Mouse (Mus musculus) forebrain, embryonic 11.5 days (tissue): ENCODE data around the gene Rwdd2a. TPM values are rescaled to one million over a fixed set of nuclear protein-coding genes. Genes with fewer than 3 reads are reported as not detected.

ENCODE experiments used
- ATAC-seq: fragments of 200-750 bp; cut with Nextera tagmentation; replicated peaks from 2 replicates; pipeline ENCODE4 v1.8.0; 2017; ENCODE audit warnings: moderate TSS enrichment; ENCODE audit not compliant: low FRiP score
- DNase-seq: peaks from one replicate; pipeline ENCODE4 v3.0.0-alpha.2; 2017; ENCODE audit warnings: low spot score
- H3K27ac ChIP-seq: fragments of 300-500 bp; sonication (generic); 2 replicates; pipeline ENCODE4 v1.5.1; 2014; ENCODE audit warnings: low read depth, low read length
- H3K27me3 ChIP-seq: fragments of 300-500 bp; sonication (generic); 2 replicates; pipeline ENCODE4 v1.6.1; 2014; ENCODE audit warnings: mild to moderate bottlenecking, low read length, mixed read lengths; ENCODE audit not compliant: control insufficient read depth, insufficient read depth
- H3K36me3 ChIP-seq: fragments of 300-500 bp; sonication (generic); 2 replicates; pipeline ENCODE4 v1.6.1; 2014; ENCODE audit warnings: mild to moderate bottlenecking, low read length, moderate library complexity, mixed read lengths; ENCODE audit not compliant: control insufficient read depth, insufficient read depth
- H3K4me1 ChIP-seq: fragments of 300-500 bp; sonication (generic); replicated peaks from 2 replicates; pipeline ENCODE4 v1.6.1; 2014; ENCODE audit warnings: low read length, mixed read lengths; ENCODE audit not compliant: control insufficient read depth, insufficient read depth
- H3K4me2 ChIP-seq: fragments of 300-500 bp; sonication (generic); 2 replicates; pipeline ENCODE4 v1.6.1; 2014; ENCODE audit warnings: low read depth, mild to moderate bottlenecking, low read length, moderate library complexity, mixed read lengths; ENCODE audit not compliant: severe bottlenecking
- H3K4me3 ChIP-seq: fragments of 300-500 bp; sonication (generic); 2 replicates; pipeline ENCODE4 v1.5.1; 2014; ENCODE audit warnings: low read depth, low read length
- H3K9ac ChIP-seq: fragments of 300-500 bp; sonication (generic); 2 replicates; pipeline ENCODE4 v1.6.1; 2014; ENCODE audit warnings: low read length
- H3K9me3 ChIP-seq: fragments of 300-500 bp; sonication (generic); 2 replicates; pipeline ENCODE4 v1.6.1; 2016; ENCODE audit warnings: low read length, mixed read lengths; ENCODE audit not compliant: control insufficient read depth
- WGBS: fragments of 180-500 bp; shearing (Covaris S2); extraction: QIAGEN DNeasy Blood & Tissue Kit; methylation state at CpG from one replicate; pipeline ENCODE4 v1.1.7; 2014; 5-methylcytosine and 5-hydroxymethylcytosine counted together
- polyA plus RNA-seq: library from polyadenylated mRNA; unstranded; fragments of >200 nt; fragmentation: Nextera tagmentation; extraction: Ambion mirVana; gene quantifications from 2 replicates; pipeline ENCODE4 v1.2.1, GENCODE M21; 2014

Rwdd2a gene
- polyA plus RNA-seq, 1 experiment from 2014 or later, result 3.8 TPM

GRCm38 (mm10) chr9:86605776-86606175, 34.0 kb downstream of the Rwdd2a start:
- Histone ChIP-seq H3K4me1 (no peaks in the 10 kb centered on the region), H3K27me3 (no peaks in the 10 kb centered on the region), H3K36me3 (no peaks in the 10 kb centered on the region), H3K4me3 (no peak overlapping the region), H3K27ac (no peak overlapping the region), H3K9me3 (no peaks in the 10 kb centered on the region), H3K9ac (no peak overlapping the region), H3K4me2 (no peak overlapping the region)
- DNase-seq (no peak), ATAC-seq (no peak)
- 96% methylated on average over 6 of the region's 6 CpGs for whole genome bisulfite sequencing

DNA sequence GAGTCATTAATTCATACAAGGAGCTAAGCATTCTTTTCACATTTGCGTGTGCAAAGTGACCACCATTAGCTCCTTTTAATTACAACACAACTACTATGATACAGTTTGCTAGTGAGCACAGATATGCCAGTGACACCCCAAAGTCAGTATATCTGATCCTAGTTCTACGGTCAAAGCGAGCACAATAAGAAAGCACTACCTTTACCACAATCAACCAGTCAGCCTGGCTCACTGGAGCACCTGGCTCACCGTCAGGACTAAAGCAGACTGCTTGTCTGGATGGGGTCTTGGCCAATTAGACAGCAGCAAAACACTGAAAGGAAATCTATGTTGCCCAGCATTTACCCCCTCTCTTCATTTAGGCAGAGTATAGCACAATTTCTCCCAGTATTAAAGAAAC, 40.3 kb downstream of the Rwdd2a start:
- Histone ChIP-seq H3K36me3 (no peaks in the 10 kb centered on the region), H3K27ac (no peak overlapping the region), H3K4me3 (no peak overlapping the region), H3K4me1 (no peaks in the 10 kb centered on the region), H3K4me2 (no peak overlapping the region), H3K27me3 (no peaks in the 10 kb centered on the region), H3K9ac (no peak overlapping the region), H3K9me3 (no peaks in the 10 kb centered on the region)
- WGBS, result 94% methylated on average over 4 of the region's 4 CpGs
- DNase-seq (no peak), ATAC-seq (no peak)

DNA sequence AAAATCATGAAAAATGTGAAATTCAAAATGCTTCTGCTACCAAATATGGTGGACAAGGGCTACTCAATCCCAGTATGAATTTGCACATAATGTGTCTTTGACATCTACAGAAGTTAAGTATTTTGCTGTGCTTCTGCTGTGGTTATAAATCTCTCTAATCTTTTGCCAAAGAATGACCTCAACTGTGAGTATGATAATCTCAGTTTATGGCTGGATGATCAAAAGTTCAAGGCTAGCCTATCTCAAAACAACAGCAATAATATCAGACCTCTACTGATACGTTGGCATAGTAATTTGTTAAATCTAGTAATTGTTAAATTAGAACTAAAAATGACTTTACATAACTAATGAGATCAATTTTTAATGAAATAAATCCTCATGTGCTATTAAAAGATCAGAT, 44.0 kb downstream of the Rwdd2a start:
- H3K4me1 ChIP-seq, result no peaks in the 10 kb centered on the region
- DNase-seq, result no peak
- no peak overlapping the region for H3K27ac ChIP-seq
- H3K9me3 ChIP-seq, result no peaks in the 10 kb centered on the region
- no peak overlapping the region for H3K4me3 ChIP-seq
- H3K4me2 ChIP-seq, result no peak overlapping the region
- no peaks in the 10 kb centered on the region for H3K27me3 ChIP-seq
- 91% methylated on average over 1 of the region's 1 CpGs for WGBS
- no peaks in the 10 kb centered on the region for H3K36me3 ChIP-seq
- H3K9ac ChIP-seq, result no peak overlapping the region
- ATAC-seq, result no peak

GRCm38 (mm10) chr9:86617837-86618492, 46.2 kb downstream of the Rwdd2a start:
- no peaks in the 10 kb centered on the region for H3K4me1 ChIP-seq
- DNase-seq, result no peak
- no peak overlapping the region for H3K27ac ChIP-seq
- H3K4me2 ChIP-seq, result no peak overlapping the region
- H3K4me3 ChIP-seq, result no peak overlapping the region
- no peaks in the 10 kb centered on the region for H3K27me3 ChIP-seq
- H3K9me3 ChIP-seq, result no peaks in the 10 kb centered on the region
- H3K36me3 ChIP-seq, result no peaks in the 10 kb centered on the region
- 88% methylated on average over 7 of the region's 7 CpGs for WGBS
- no peak overlapping the region for H3K9ac ChIP-seq
- ATAC-seq, result no peak

GRCm38 (mm10) chr9:86619341-86620139, 47.7 kb downstream of the Rwdd2a start:
- Histone ChIP-seq H3K4me3 (no peak overlapping the region), H3K4me1 (no peaks in the 10 kb centered on the region), H3K9ac (no peak overlapping the region), H3K4me2 (no peak overlapping the region), H3K9me3 (no peaks in the 10 kb centered on the region), H3K27me3 (no peaks in the 10 kb centered on the region), H3K27ac (no peak overlapping the region), H3K36me3 (no peaks in the 10 kb centered on the region)
- ATAC-seq, result no peak
- 76% methylated on average over 10 of the region's 10 CpGs for WGBS
- no peak for DNase-seq

- 61% methylated on average over 2 of the region's 2 CpGs for WGBS
- no peak for DNase-seq
- Histone ChIP-seq H3K4me3 (no peak overlapping the region), H3K4me2 (no peak overlapping the region), H3K9ac (no peak overlapping the region), H3K9me3 (no peaks in the 10 kb centered on the region), H3K27ac (no peak overlapping the region), H3K4me1 (no peaks in the 10 kb centered on the region), H3K27me3 (no peaks in the 10 kb centered on the region), H3K36me3 (no peaks in the 10 kb centered on the region)
- ATAC-seq, result no peak
Measured at GRCm38 (mm10) chr9:86622062-86622461, 50.3 kb downstream of the Rwdd2a start.

DNA sequence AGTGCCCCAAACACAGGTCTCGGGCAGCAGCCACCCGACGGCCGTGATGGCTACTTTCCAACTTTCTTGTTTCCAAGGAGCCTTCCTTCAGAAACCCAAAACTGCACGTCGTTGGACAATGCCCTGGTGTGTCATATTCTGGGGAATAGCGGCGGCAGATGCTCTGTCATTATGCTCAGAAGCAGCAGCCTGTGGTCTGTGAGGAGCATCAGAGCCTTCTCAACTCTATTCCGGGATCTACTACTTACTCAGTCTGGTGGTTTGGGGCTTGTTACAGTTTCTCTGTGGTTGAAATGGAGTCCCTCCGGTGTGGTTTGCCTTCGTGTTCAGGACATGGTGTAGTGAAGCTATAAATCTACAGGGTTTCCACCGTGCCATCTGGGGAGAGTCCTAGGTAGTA, 52.2 kb downstream of the Rwdd2a start:
- H3K9ac ChIP-seq, result no peak overlapping the region
- WGBS, result 89% methylated on average over 12 of the region's 12 CpGs
- no peaks in the 10 kb centered on the region for H3K4me1 ChIP-seq
- no peaks in the 10 kb centered on the region for H3K9me3 ChIP-seq
- no peak overlapping the region for H3K4me2 ChIP-seq
- no peak overlapping the region for H3K4me3 ChIP-seq
- ATAC-seq (no peak), DNase-seq (no peak)
- H3K36me3 ChIP-seq, result no peaks in the 10 kb centered on the region
- no peak overlapping the region for H3K27ac ChIP-seq
- H3K27me3 ChIP-seq, result no peaks in the 10 kb centered on the region
